Mouse (Mus musculus) adrenal gland, postnatal 25 days (tissue): ENCODE measurements around the gene Recql. TPM values are rescaled to one million over a fixed set of nuclear protein-coding genes. Genes with fewer than 3 reads are reported as not detected.

Experiments used
- DNase-seq: peaks from one replicate; pipeline ENCODE4 v3.0.0; 2021; ENCODE audit warnings: mixed read lengths
- long read RNA-seq: library from polyadenylated mRNA; stranded (forward); transcript quantifications from one replicate; pipeline ENCODE4 v2.0.0, GENCODE M21; 2021
- total RNA-seq: library from RNA; stranded (reverse); gene quantifications from 2 replicates; pipeline ENCODE4 v1.2.3, GENCODE M21; 2021

Recql gene
- 15.5 and 19.0 TPM in 2 replicates for total RNA-seq
- long read RNA-seq, transcript Recql-203 (15 exons, 3,389 nt), result major isoform, 16 of 26 reads
- long read RNA-seq, partial matches to known transcripts, result 5 of 26 reads
- long read RNA-seq, other reads (novel, unspliced or antisense), result 5 of 26 reads

DNA sequence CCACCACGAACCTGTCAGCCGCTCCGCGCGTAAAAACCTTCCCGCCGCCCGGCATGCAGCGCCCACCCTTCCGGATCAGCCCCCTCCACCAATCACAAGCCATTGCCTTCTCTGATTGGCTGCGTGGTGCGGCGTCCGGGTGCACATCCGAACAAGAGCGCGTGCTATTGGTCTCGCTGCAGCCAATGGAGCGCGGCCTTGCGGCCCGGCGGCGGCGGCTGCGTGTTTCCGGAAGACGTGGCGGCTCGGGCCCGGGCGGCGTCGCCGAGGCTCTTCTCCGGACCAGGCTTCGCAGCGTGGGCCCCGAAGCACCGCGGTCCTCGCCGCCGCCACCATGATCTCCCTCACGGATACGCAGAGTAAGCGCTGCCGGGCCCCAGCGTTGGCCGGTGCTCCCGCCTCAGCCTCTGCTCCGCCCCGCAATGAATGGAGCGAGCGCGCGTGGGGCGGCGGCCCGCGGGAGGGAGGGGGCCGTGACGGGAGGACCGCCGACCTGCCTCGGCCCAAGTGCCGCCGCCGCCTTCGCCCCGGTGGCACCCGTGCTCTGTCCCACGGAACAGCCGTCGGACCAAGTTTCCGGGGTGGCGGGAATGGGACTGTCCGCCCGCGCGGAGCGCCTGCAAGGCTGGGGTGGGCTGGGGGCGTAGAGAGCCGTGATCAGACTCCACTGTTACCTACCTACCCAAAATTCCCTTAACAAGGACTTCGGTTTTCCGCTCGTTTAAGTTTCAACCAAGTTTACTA lies at the start of gene Recql, which contains the start of gene Golt1b:
Gene Recql (minus strand): TSS at position 77 of the 744 bp plus-strand sequence.
Gene Golt1b (plus strand): TSS at position 211 of the 744 bp plus-strand sequence.
- DNase-seq, result peak; percentile 98

- no peak for DNase-seq
Measured at GRCm38 (mm10) chr6:142429072-142429471, 42.2 kb upstream of the Recql start.

DNA sequence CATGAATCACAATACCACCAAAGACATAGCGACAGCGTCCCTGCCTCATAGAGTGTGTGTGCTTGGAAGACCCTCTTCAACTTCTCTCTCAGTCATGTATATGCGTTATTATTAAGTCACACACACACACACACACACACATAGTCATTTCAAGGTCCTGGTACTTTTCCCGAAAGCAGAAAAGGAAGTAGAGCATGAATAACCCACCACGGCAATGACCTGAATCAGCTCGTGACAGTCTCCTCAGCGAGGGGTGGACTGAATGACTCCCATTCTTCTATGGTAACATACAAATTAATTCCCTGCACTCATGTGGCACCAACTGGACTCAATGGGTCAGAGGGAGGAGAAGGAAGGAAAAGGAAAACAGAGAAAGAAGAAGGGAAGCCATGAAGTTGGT lies 38.1 kb upstream of the Recql start:
- DNase-seq, result no peak

GRCm38 (mm10) chr6:142414597-142414996 lies 27.7 kb upstream of the Recql start:
- DNase-seq, result no peak

GRCm38 (mm10) chr6:142413845-142414244 lies 27.0 kb upstream of the Recql start:
- DNase-seq, result no peak

GRCm38 (mm10) chr6:142412906-142413491 lies 26.1 kb upstream of the Recql start, which contains the start of gene Spx:
Gene Spx (plus strand): TSS chr6:142413441.
- DNase-seq, result no peak

GRCm38 (mm10) chr6:142411140-142411539 lies 24.3 kb upstream of the Recql start:
- no peak for DNase-seq

- DNase-seq, result no peak
Measured at GRCm38 (mm10) chr6:142395756-142396155, 8.9 kb upstream of the Recql start.

- DNase-seq, result no peak
Measured at GRCm38 (mm10) chr6:142394669-142395068, 7.8 kb upstream of the Recql start.

GRCm38 (mm10) chr6:142392312-142392711 lies 5.4 kb upstream of the Recql start:
- no peak for DNase-seq

GRCm38 (mm10) chr6:142389101-142389500 lies 2.2 kb upstream of the Recql start:
- no peak for DNase-seq

- DNase-seq, result no peak
Measured at GRCm38 (mm10) chr6:142387755-142388271, 926 bp upstream of the Recql start.

GRCm38 (mm10) chr6:142386285-142387010 lies 439 bp downstream of the Recql start:
- DNase-seq, result no peak

- DNase-seq, result no peak
Measured at GRCm38 (mm10) chr6:142384521-142384920, 2.4 kb downstream of the Recql start.

DNA sequence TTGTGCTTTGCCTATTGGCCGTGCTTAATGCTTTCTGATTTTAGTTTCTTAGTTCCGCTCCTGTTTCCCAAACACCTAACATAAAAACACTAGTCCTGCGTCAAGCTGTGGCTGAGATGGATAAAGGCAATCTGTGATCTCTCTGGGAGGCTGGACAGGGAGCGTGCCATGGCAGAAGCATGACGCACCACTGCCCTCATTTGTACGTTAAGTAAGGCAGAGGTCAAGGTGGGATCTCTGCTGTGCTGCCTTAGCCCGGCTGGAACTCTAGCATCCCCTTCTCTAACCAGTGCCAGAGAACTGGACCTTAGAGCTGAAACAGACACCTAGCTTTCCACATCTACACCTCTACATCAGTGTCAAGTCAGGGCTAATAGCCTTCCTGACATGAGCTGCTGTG lies 5.3 kb downstream of the Recql start:
- no peak for DNase-seq

- no peak for DNase-seq
Measured at GRCm38 (mm10) chr6:142379961-142380360, 6.9 kb downstream of the Recql start.

DNA sequence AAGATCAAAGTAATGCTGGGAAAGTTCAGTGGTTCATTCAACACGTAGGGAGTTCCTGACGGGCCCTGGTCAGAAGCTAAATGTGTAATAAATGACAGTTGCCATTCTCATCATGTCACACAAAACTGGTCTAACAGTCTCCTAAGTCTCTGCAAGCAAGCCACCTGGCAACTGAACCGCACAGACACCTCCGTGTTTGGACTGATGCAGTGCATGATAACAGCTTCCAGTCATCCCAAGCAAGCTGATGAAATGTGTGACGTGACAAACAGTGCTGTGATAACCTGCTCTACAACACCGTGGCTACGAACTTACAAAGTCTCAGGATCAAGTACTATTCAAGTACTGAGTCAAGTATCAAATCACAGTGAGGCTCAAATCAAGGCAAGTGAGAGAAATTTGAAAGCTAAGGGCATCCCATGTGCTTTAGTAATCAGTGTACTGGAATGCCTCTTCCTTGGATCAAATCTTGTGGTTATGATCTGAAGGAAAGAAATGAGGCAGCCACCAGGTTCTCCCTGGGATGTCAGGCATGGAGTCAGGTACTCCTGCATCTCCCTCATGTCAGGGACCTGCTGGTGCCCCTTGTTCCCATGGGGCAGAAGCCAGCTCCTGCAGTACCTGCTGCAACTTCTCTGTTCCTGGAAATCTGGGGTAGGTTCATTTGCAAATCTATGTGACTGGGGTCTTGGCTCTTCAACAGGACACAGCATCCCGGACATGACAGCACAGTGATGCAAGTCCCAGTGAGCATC lies 8.1 kb downstream of the Recql start:
- DNase-seq, result no peak

DNA sequence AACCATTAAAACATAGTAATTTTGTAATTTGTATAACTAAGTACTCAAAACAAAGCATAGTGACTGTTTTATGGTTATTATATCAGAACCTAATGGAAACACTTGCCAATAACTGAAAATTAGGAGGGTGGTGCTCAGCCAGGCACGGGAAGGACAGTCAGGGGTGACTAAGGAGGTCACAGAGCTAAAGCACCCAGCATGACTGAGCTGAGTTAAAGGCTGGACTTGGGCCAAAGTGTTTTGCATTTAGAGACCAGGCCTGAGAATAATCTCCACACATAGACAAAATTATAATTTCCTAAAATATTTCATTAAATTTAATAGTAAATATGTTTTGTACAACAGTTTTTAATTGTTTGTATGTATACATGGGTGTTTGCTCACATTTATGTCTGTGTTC lies 9.8 kb downstream of the Recql start:
- DNase-seq, result peak; percentile 13

GRCm38 (mm10) chr6:142369568-142369967 lies 17.3 kb downstream of the Recql start:
- DNase-seq, result no peak

DNA sequence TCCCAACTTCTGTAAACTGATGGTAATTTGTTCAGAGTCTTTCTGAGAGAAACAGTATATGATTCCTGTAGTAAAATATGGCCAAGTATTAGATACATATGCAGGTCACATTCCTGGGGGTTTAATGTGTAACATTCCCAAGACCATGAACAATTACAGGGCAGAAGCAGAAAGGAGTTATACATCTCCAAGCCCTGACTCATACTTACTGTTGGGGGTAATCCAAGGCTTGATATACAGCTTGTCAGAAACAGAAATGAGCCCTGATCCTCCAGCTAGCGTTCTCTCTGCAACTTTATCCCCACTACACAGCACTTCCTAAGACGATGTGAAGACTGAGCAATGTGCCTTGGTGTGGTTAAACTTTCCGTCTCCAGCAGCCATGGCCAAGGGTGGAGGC lies 19.3 kb downstream of the Recql start:
- DNase-seq, result no peak

DNA sequence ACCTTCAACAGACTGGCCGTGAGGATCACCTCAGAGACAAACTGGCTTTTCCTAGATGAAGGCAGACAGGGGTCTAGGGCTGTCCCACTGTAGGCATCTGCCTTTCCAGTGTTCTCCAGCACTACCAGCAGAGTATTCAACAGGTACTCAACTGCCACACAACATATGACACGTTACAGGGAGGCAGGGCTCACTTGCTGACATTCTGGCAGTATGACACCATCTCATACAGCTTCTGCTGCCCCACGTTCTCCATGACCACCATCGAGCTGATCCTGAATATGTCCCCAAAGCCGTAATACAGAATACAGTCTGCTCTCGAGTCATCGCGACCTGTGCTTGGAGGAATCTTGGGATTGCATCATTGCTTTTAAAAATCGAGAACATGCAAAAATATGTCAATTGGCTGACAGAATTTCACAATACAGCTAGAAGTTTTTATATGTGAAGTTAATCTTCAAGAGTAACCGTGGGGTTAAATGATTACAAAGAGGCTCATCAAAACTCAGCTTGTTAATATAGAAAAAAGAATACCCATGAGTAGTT lies 20.3 kb downstream of the Recql start:
- DNase-seq, result no peak
